In genomic region chr14:50925111-50925920, GRCm38 (mm10) we compare ENCODE assay signal across 7 mouse cellular contexts. TPM values are rescaled to one million over a fixed set of nuclear protein-coding genes. Genes with fewer than 3 reads are reported as not detected.
DNase-seq lines count a peak whose midpoint lies in the region; ATAC-seq and TF ChIP-seq lines count a peak whose summit lies in the region.

No protein-coding gene starts in this region.

- TF ChIP-seq POLR2A in testis, adult 2 months (IDR thresholded peaks at IDR 0.05; ENCODE audit: control insufficient read depth, low read depth, low read length) = no peak

- peak overlapping the region; percentile 70 for H3K4me2 ChIP-seq in embryonic facial prominence, embryonic 12.5 days (replicated peaks)
- H3K4me2 ChIP-seq in midbrain, embryonic 16.5 days (ENCODE audit: low read length) = peak overlapping the region; percentile 85

- DNase-seq in testis, postnatal 10 days (ENCODE audit: low spot score) = no peak
- DNase-seq in layer of hippocampus, adult 18-20 months (ENCODE audit: low spot score in 2 of 2) = no peak
- no peak for DNase-seq in gastrocnemius, postnatal 25 days

- peak; percentile 44 for ATAC-seq in embryonic facial prominence, embryonic 12.5 days (ENCODE audit: insufficient number of reproducible peaks, insufficient read depth, low FRiP score, low TSS enrichment)
- peak; percentile 11 for ATAC-seq in inflammation-experienced regulatory T-cells, adult 6 months
- peak; percentile 71 for ATAC-seq in midbrain, embryonic 16.5 days

- H3K27me3 ChIP-seq in testis, adult 2 months (ENCODE audit: control insufficient read depth, insufficient read depth, low read length) = no peaks in the 10 kb centered on the region
- no peaks in the 10 kb centered on the region for H3K27me3 ChIP-seq in embryonic facial prominence, embryonic 12.5 days
- no peaks in the 10 kb centered on the region for H3K27me3 ChIP-seq in midbrain, embryonic 16.5 days (ENCODE audit: control insufficient read depth, insufficient read depth, low read depth, low read length)

- no peaks in the 10 kb centered on the region for H3K9me3 ChIP-seq in embryonic facial prominence, embryonic 12.5 days
- H3K9me3 ChIP-seq in midbrain, embryonic 16.5 days (replicated peaks; ENCODE audit: control insufficient read depth, low read length, poor library complexity, severe bottlenecking) = no peaks in the 10 kb centered on the region

- peak overlapping the region; percentile 71 for H3K9ac ChIP-seq in embryonic facial prominence, embryonic 12.5 days
- H3K9ac ChIP-seq in midbrain, embryonic 16.5 days (ENCODE audit: low read depth, low read length) = peak overlapping the region; percentile 83

- peak overlapping the region; percentile 89 for H3K27ac ChIP-seq in testis, adult 2 months (ENCODE audit: control insufficient read depth, insufficient read depth, low read depth, low read length)
- H3K27ac ChIP-seq in embryonic facial prominence, embryonic 12.5 days = peak overlapping the region; percentile 91
- H3K27ac ChIP-seq in midbrain, embryonic 16.5 days (ENCODE audit: low read length) = peak overlapping the region; percentile 87

- no peak for TF ChIP-seq CTCF in testis, adult 2 months (IDR thresholded peaks at IDR 0.05; ENCODE audit: control insufficient read depth, insufficient read depth, insufficient replicate concordance, low read depth, low read length)

- WGBS in embryonic facial prominence, embryonic 12.5 days = 1% methylated on average over 38 of the region's 38 CpGs
- WGBS in midbrain, embryonic 16.5 days = 2% methylated on average over 38 of the region's 38 CpGs

- peaks cover 3% of the 10 kb centered on the region for H3K4me1 ChIP-seq in testis, adult 2 months (ENCODE audit: control insufficient read depth, insufficient read depth, low read length)
- H3K4me1 ChIP-seq in embryonic facial prominence, embryonic 12.5 days = peaks cover 25% of the 10 kb centered on the region
- H3K4me1 ChIP-seq in midbrain, embryonic 16.5 days (ENCODE audit: control insufficient read depth, insufficient read depth, low read length) = peaks cover 29% of the 10 kb centered on the region

- peak overlapping the region; percentile 89 for H3K4me3 ChIP-seq in testis, adult 2 months (ENCODE audit: control insufficient read depth, low read depth, low read length)
- H3K4me3 ChIP-seq in embryonic facial prominence, embryonic 12.5 days = peak overlapping the region; percentile 74
- H3K4me3 ChIP-seq in midbrain, embryonic 16.5 days (ENCODE audit: low read depth, low read length) = peak overlapping the region; percentile 64

- no peaks in the 10 kb centered on the region; the same call in 1 of the 2 replicates for H3K36me3 ChIP-seq in testis, adult 2 months (ENCODE audit: control insufficient read depth, insufficient read depth, low read length)
- peaks cover 30% of the 10 kb centered on the region for H3K36me3 ChIP-seq in embryonic facial prominence, embryonic 12.5 days
- H3K36me3 ChIP-seq in midbrain, embryonic 16.5 days (ENCODE audit: control insufficient read depth, insufficient read depth, low read length) = peaks cover 17% of the 10 kb centered on the region

RNA-seq across cellular contexts. Expression of gene Apex1, which starts 0.5 kb away (rescaled TPM):
- 31.1 and 33.9 TPM in 2 replicates for polyA plus RNA-seq in testis, adult 2 months (2012; rRNA removed)
- 320 and 335 TPM in 2 replicates for polyA plus RNA-seq in embryonic facial prominence, embryonic 12.5 days (2016; fragmentation: Nextera tagmentation; extraction: Ambion mirVana)
- 100 to 1,000 TPM in 1 of 3 experiments, 10 to 100 TPM in 2; 54.2 to 100 (median 91.0) TPM for polyA plus RNA-seq in inflammation-experienced regulatory T-cells, adult 6 months (2017; shearing (Covaris generic))
- 173 and 193 TPM in 2 replicates for polyA plus RNA-seq in midbrain, embryonic 16.5 days (2015; fragmentation: Nextera tagmentation; extraction: Ambion mirVana)
- total RNA-seq in layer of hippocampus, adult 18-20 months (2021) = 10 to 100 TPM; 62.8 to 65.7 TPM
- 10 to 100 TPM; 23.7 to 24.8 TPM for total RNA-seq in gastrocnemius, postnatal 25 days (2021)

RNA-seq across cellular contexts. Expression of gene Osgep, which starts 0.6 kb away (rescaled TPM):
- polyA plus RNA-seq in testis, adult 2 months (2012; rRNA removed) = 52.9 and 58.1 TPM in 2 replicates
- 162 and 166 TPM in 2 replicates for polyA plus RNA-seq in embryonic facial prominence, embryonic 12.5 days (2016; fragmentation: Nextera tagmentation; extraction: Ambion mirVana)
- polyA plus RNA-seq in inflammation-experienced regulatory T-cells, adult 6 months (2017; shearing (Covaris generic)) = 10 to 100 TPM; 68.7 to 77.3 (median 74.3) TPM
- polyA plus RNA-seq in midbrain, embryonic 16.5 days (2015; fragmentation: Nextera tagmentation; extraction: Ambion mirVana) = 113 and 117 TPM in 2 replicates
- total RNA-seq in layer of hippocampus, adult 18-20 months (2021) = 10 to 100 TPM; 34.9 to 39.0 TPM
- total RNA-seq in gastrocnemius, postnatal 25 days (2021) = 10 to 100 TPM; 40.1 to 41.8 TPM

RNA-seq across cellular contexts. Expression of gene Pip4p1, which starts 5.3 kb away (rescaled TPM):
- 35.1 and 48.1 TPM in 2 replicates for polyA plus RNA-seq in testis, adult 2 months (2012; rRNA removed)
- 54.5 and 57.6 TPM in 2 replicates for polyA plus RNA-seq in embryonic facial prominence, embryonic 12.5 days (2016; fragmentation: Nextera tagmentation; extraction: Ambion mirVana)
- 1 to 10 TPM; 4.4 to 6.6 (median 4.8) TPM for polyA plus RNA-seq in inflammation-experienced regulatory T-cells, adult 6 months (2017; shearing (Covaris generic))
- 95.0 and 99.5 TPM in 2 replicates for polyA plus RNA-seq in midbrain, embryonic 16.5 days (2015; fragmentation: Nextera tagmentation; extraction: Ambion mirVana)
- total RNA-seq in layer of hippocampus, adult 18-20 months (2021) = 10 to 100 TPM; 86.4 to 96.1 TPM
- 10 to 100 TPM; 12.9 to 14.6 TPM for total RNA-seq in gastrocnemius, postnatal 25 days (2021)

RNA-seq across cellular contexts. Expression of gene Pnp, which starts 5.6 kb away (rescaled TPM):
- polyA plus RNA-seq in testis, adult 2 months (2012; rRNA removed) = 5.6 and 5.8 TPM in 2 replicates
- 48.8 and 49.9 TPM in 2 replicates for polyA plus RNA-seq in embryonic facial prominence, embryonic 12.5 days (2016; fragmentation: Nextera tagmentation; extraction: Ambion mirVana)
- polyA plus RNA-seq in inflammation-experienced regulatory T-cells, adult 6 months (2017; shearing (Covaris generic)) = 10 to 100 TPM; 64.4 to 88.0 (median 67.9) TPM
- polyA plus RNA-seq in midbrain, embryonic 16.5 days (2015; fragmentation: Nextera tagmentation; extraction: Ambion mirVana) = 20.8 and 22.8 TPM in 2 replicates
- 10 to 100 TPM; 13.1 to 18.3 TPM for total RNA-seq in layer of hippocampus, adult 18-20 months (2021)
- 1 to 10 TPM; 4.4 to 8.7 TPM for total RNA-seq in gastrocnemius, postnatal 25 days (2021)

RNA-seq across cellular contexts. Expression of gene Gm49342, which starts 19.0 kb away (rescaled TPM):
- 4.8 and 5.5 TPM in 2 replicates for polyA plus RNA-seq in testis, adult 2 months (2012; rRNA removed)
- not detected in 2 replicates for polyA plus RNA-seq in embryonic facial prominence, embryonic 12.5 days (2016; fragmentation: Nextera tagmentation; extraction: Ambion mirVana)
- polyA plus RNA-seq in inflammation-experienced regulatory T-cells, adult 6 months (2017; shearing (Covaris generic)) = 1 to 10 TPM in 2 of 3 experiments, not detected in 1; 5.9 to 7.5 TPM
- not detected in 2 replicates for polyA plus RNA-seq in midbrain, embryonic 16.5 days (2015; fragmentation: Nextera tagmentation; extraction: Ambion mirVana)
- total RNA-seq in layer of hippocampus, adult 18-20 months (2021) = 1 to 10 TPM; 6.2 to 9.3 TPM
- total RNA-seq in gastrocnemius, postnatal 25 days (2021) = 1 to 10 TPM; 1.6 to 1.9 TPM

Comparison
In these comparisons a context has a peak if more than half of its experiments do, and no peak if none do; other contexts are left out.
1. ATAC-seq: peak in every context shown above with its lines; median percentile 71 in midbrain, embryonic 16.5 days; 44 in embryonic facial prominence, embryonic 12.5 days; 11 in inflammation-experienced regulatory T-cells, adult 6 months.